10 mouse cellular contexts compared by ENCODE assay signal in the genomic region with DNA sequence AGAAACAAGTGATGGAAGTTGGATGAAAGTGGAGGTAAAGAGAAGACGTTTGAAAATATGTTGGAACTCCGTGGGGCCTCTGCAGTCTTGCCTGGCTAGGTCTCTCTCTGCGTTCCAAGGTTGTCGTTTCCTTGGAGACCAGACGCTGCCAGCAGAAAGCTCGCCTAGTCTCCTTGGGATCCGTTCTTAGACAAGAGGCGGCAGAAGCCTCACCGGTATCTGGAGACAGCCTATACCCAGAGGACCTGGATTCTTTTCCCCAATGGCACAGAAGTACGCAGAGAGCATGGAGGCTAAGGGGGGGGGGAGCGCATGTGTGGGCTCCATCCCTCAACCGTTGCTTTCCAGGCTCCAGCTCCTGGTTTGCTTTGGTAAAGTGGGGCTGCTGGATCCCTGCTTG. TPM values are rescaled to one million over a fixed set of nuclear protein-coding genes. Genes with fewer than 3 reads are reported as not detected.
DNase-seq lines count a peak whose midpoint lies in the region; ATAC-seq and TF ChIP-seq lines count a peak whose summit lies in the region.
"Had no signal": no experiment of that assay in that cellular context is flagged by ENCODE, and none has a peak within 500 bp of the region (broad histone marks: within the 10 kb centered on the region; RNA-seq: fewer than 3 reads in every experiment).

No protein-coding gene starts in this region.

- H3K9ac ChIP-seq in heart, embryonic 14.5 days (ENCODE audit: low read length), result peak overlapping the region; percentile 34; the same call in 1 of the 2 replicates
- no peak overlapping the region for H3K9ac ChIP-seq in embryonic facial prominence, embryonic 15.5 days
- no peak overlapping the region for H3K9ac ChIP-seq in limb, embryonic 14.5 days (ENCODE audit: low read depth, low read length, severe bottlenecking)

- TF ChIP-seq POLR2A in limb, embryonic 14.5 days (IDR thresholded peaks at IDR 0.05; ENCODE audit: borderline replicate concordance, extremely low read depth, insufficient read depth, insufficient read length), result no peak

- H3K27ac ChIP-seq in heart, embryonic 14.5 days (replicated peaks in 1 of 2; ENCODE audit: control insufficient read depth in 1 of 2, insufficient read depth in 1 of 2, low read depth in 2 of 2, low read length in 2 of 2), result no peak overlapping the region
- no peak overlapping the region for H3K27ac ChIP-seq in embryonic facial prominence, embryonic 15.5 days (replicated peaks)
- no peak overlapping the region for H3K27ac ChIP-seq in limb, embryonic 14.5 days (replicated peaks; ENCODE audit: low read depth, low read length)

- H3K36me3 ChIP-seq in heart, embryonic 14.5 days (ENCODE audit: control insufficient read depth, insufficient read depth, low read length), result no peaks in the 10 kb centered on the region
- H3K36me3 ChIP-seq in embryonic facial prominence, embryonic 15.5 days, result no peaks in the 10 kb centered on the region
- H3K36me3 ChIP-seq in limb, embryonic 14.5 days (ENCODE audit: control insufficient read depth, insufficient read depth, low read length), result no peaks in the 10 kb centered on the region

- 0 out of 2 replicates have a peak, but pooled peaks cover 4% of the 10 kb centered on the region for H3K9me3 ChIP-seq in heart, embryonic 14.5 days (ENCODE audit: control insufficient read depth, low read length)
- H3K9me3 ChIP-seq in embryonic facial prominence, embryonic 15.5 days (replicated peaks), result no peaks in the 10 kb centered on the region
- no peaks in the 10 kb centered on the region for H3K9me3 ChIP-seq in limb, embryonic 14.5 days (ENCODE audit: control insufficient read depth, low read length)

- DNase-seq in heart, adult 8-10 months (ENCODE audit: low spot score), result no peak
- DNase-seq in ES-CJ7 (ENCODE audit: low read depth, low spot score), result peak; percentile 36
- DNase-seq in limb, embryonic 14.5 days (ENCODE audit: low spot score), result no peak
- no peak for DNase-seq in spleen, postnatal 14 days (ENCODE audit: low spot score in 2 of 2)
- DNase-seq in ovary, postnatal 36 days (ENCODE audit: low spot score), result no peak
- DNase-seq in layer of hippocampus, adult 11-12 months (ENCODE audit: low spot score), result no peak

- H3K4me3 ChIP-seq in heart, embryonic 14.5 days (ENCODE audit: control insufficient read depth in 1 of 2, insufficient read depth in 1 of 2, low read depth in 1 of 2, low read length in 2 of 2), result peak overlapping the region in 1 of 2 experiments; percentile 10; a peak in 1 of 4 replicates
- peak overlapping the region; percentile 10; the same call in 1 of the 2 replicates for H3K4me3 ChIP-seq in embryonic facial prominence, embryonic 15.5 days (replicated peaks)
- H3K4me3 ChIP-seq in limb, embryonic 14.5 days (replicated peaks; ENCODE audit: low read length), result no peak overlapping the region

- no peaks in the 10 kb centered on the region for H3K27me3 ChIP-seq in heart, embryonic 14.5 days (ENCODE audit: control insufficient read depth, insufficient read depth, low read length)
- no peaks in the 10 kb centered on the region for H3K27me3 ChIP-seq in embryonic facial prominence, embryonic 15.5 days
- no peaks in the 10 kb centered on the region for H3K27me3 ChIP-seq in limb, embryonic 14.5 days (ENCODE audit: control insufficient read depth, insufficient read depth, low read length)

- 8% methylated on average over 12 of the region's 12 CpGs for WGBS in heart, embryonic 14.5 days
- 6% methylated on average over 12 of the region's 12 CpGs for WGBS in embryonic facial prominence, embryonic 15.5 days
- WGBS in limb, embryonic 14.5 days, result 7% methylated on average over 12 of the region's 12 CpGs

- H3K4me2 ChIP-seq in heart, embryonic 14.5 days (ENCODE audit: low read length), result peak overlapping the region; percentile 54
- peak overlapping the region; percentile 32 for H3K4me2 ChIP-seq in embryonic facial prominence, embryonic 15.5 days (replicated peaks)
- H3K4me2 ChIP-seq in limb, embryonic 14.5 days (replicated peaks; ENCODE audit: low read depth, low read length, severe bottlenecking), result peak overlapping the region; percentile 33

- H3K4me1 ChIP-seq in heart, embryonic 14.5 days (ENCODE audit: control insufficient read depth in 2 of 2, insufficient read depth in 2 of 2, low read length in 2 of 2), result peaks cover 3 to 5% of the 10 kb centered on the region in 2 experiments; a peak in 1 of 4 replicates
- H3K4me1 ChIP-seq in embryonic facial prominence, embryonic 15.5 days, result peaks cover 8% of the 10 kb centered on the region; the same call in 1 of the 2 replicates
- no peaks in the 10 kb centered on the region for H3K4me1 ChIP-seq in limb, embryonic 14.5 days (ENCODE audit: control insufficient read depth, insufficient read depth, low read length)

- no peak for ATAC-seq in heart, embryonic 14.5 days (ENCODE audit: insufficient number of reproducible peaks, insufficient read depth, low FRiP score, low read depth)
- ATAC-seq in embryonic facial prominence, embryonic 15.5 days (ENCODE audit: insufficient number of reproducible peaks, low FRiP score, low TSS enrichment, low read depth), result no peak
- ATAC-seq in limb, embryonic 14.5 days (ENCODE audit: low FRiP score, low read depth), result no peak

RNA-seq across cellular contexts. Expression of a gene that starts 12.1 kb away (rescaled TPM):
- polyA plus RNA-seq in heart, embryonic 14.5 days (2014; fragmentation: Nextera tagmentation; extraction: Ambion mirVana), result 1.8 and 2.3 TPM in 2 replicates
- 1 to 10 TPM; 1.5 to 2.9 (median 2.3) TPM for total RNA-seq in heart, adult 8-10 months (2022)
- polyA plus RNA-seq in embryonic facial prominence, embryonic 15.5 days (2015; fragmentation: Nextera tagmentation; extraction: Ambion mirVana), result 9.4 and 15.2 TPM in 2 replicates
- polyA plus RNA-seq in limb, embryonic 14.5 days (2012; rRNA removed), result 0.28 and 0.41 TPM in 2 replicates
- 0.18 and 0.30 TPM in 2 replicates for polyA plus RNA-seq in limb, embryonic 14.5 days (2014; fragmentation: Nextera tagmentation; extraction: Ambion mirVana)
- total RNA-seq: liver, adult 2 months had no signal
- polyA plus RNA-seq: liver, adult 2 months had no signal

RNA-seq across cellular contexts. Expression of a gene that starts 12.7 kb away (rescaled TPM):
- 35.7 and 36.1 TPM in 2 replicates for polyA plus RNA-seq in heart, embryonic 14.5 days (2014; fragmentation: Nextera tagmentation; extraction: Ambion mirVana)
- total RNA-seq in heart, adult 8-10 months (2022), result 1 to 10 TPM; 5.8 to 7.6 (median 6.4) TPM
- polyA plus RNA-seq in embryonic facial prominence, embryonic 15.5 days (2015; fragmentation: Nextera tagmentation; extraction: Ambion mirVana), result 37.5 and 40.1 TPM in 2 replicates
- polyA plus RNA-seq in limb, embryonic 14.5 days (2012; rRNA removed), result 33.5 and 35.6 TPM in 2 replicates
- polyA plus RNA-seq in limb, embryonic 14.5 days (2014; fragmentation: Nextera tagmentation; extraction: Ambion mirVana), result 38.1 and 47.0 TPM in 2 replicates

RNA-seq across cellular contexts. Expression of a gene that starts 29.6 kb away (rescaled TPM):
- 13.1 and 15.0 TPM in 2 replicates for polyA plus RNA-seq in heart, embryonic 14.5 days (2014; fragmentation: Nextera tagmentation; extraction: Ambion mirVana)
- 1 to 10 TPM; 5.5 to 8.5 (median 7.0) TPM for total RNA-seq in heart, adult 8-10 months (2022)
- polyA plus RNA-seq in embryonic facial prominence, embryonic 15.5 days (2015; fragmentation: Nextera tagmentation; extraction: Ambion mirVana), result 7.7 and 7.9 TPM in 2 replicates
- 48.8 and 60.7 TPM in 2 replicates for polyA plus RNA-seq in limb, embryonic 14.5 days (2012; rRNA removed)
- polyA plus RNA-seq in limb, embryonic 14.5 days (2014; fragmentation: Nextera tagmentation; extraction: Ambion mirVana), result 13.5 and 17.1 TPM in 2 replicates

RNA-seq across cellular contexts. Expression of a gene that starts 36.9 kb away (rescaled TPM):
- polyA plus RNA-seq in heart, embryonic 14.5 days (2014; fragmentation: Nextera tagmentation; extraction: Ambion mirVana), result not detected in 2 replicates
- total RNA-seq in heart, adult 8-10 months (2022), result not detected
- not detected in 2 replicates for polyA plus RNA-seq in embryonic facial prominence, embryonic 15.5 days (2015; fragmentation: Nextera tagmentation; extraction: Ambion mirVana)
- polyA plus RNA-seq in limb, embryonic 14.5 days (2012; rRNA removed), result not detected in 2 replicates
- not detected in 2 replicates for polyA plus RNA-seq in limb, embryonic 14.5 days (2014; fragmentation: Nextera tagmentation; extraction: Ambion mirVana)
- total RNA-seq: liver, adult 2 months had no signal
- polyA plus RNA-seq: liver, adult 2 months; spleen, adult 2 months had no signal

RNA-seq across cellular contexts. Expression of a gene that starts 49.4 kb away (rescaled TPM):
- not detected in 2 replicates for polyA plus RNA-seq in heart, embryonic 14.5 days (2014; fragmentation: Nextera tagmentation; extraction: Ambion mirVana)
- not detected for total RNA-seq in heart, adult 8-10 months (2022)
- polyA plus RNA-seq in embryonic facial prominence, embryonic 15.5 days (2015; fragmentation: Nextera tagmentation; extraction: Ambion mirVana), result not detected in 2 replicates
- polyA plus RNA-seq in limb, embryonic 14.5 days (2012; rRNA removed), result 0.12 TPM in 1 of 2 replicates, not detected in the other
- not detected in 2 replicates for polyA plus RNA-seq in limb, embryonic 14.5 days (2014; fragmentation: Nextera tagmentation; extraction: Ambion mirVana)
- total RNA-seq: liver, adult 2 months had no signal
- polyA plus RNA-seq: liver, adult 2 months; spleen, adult 2 months had no signal
